Mouse (Mus musculus) lung, adult 2 months (tissue): ENCODE results near the gene Hkdc1. TPM values are rescaled to one million over a fixed set of nuclear protein-coding genes. Genes with fewer than 3 reads are reported as not detected.

Source experiments
- DNase-seq: peaks from one replicate; pipeline ENCODE4 v3.0.0; 2022
- H3K4me1 ChIP-seq: fragments of 200-500 bp; 2 replicates; pipeline ENCODE4 v1.6.1; 2011; ENCODE audit warnings: low read length; ENCODE audit not compliant: control insufficient read depth, insufficient read depth
- H3K4me3 ChIP-seq: fragments of 200-500 bp; replicated peaks from 2 replicates; pipeline ENCODE3; 2011; ENCODE audit warnings: low read depth, mild to moderate bottlenecking, control low read depth, low read length; ENCODE audit errors: extremely low read depth
- CTCF ChIP-seq: fragments of 200-500 bp; IDR thresholded peaks from 2 replicates; pipeline ENCODE4 v1.5.1; 2011; ENCODE audit warnings: mild to moderate bottlenecking, low read length, control low read depth; ENCODE audit not compliant: insufficient read depth
- POLR2A ChIP-seq: fragments of 200-500 bp; IDR thresholded peaks from 2 replicates; pipeline ENCODE4 v1.6.1; 2011; ENCODE audit warnings: low read depth, mild to moderate bottlenecking, control low read depth, low read length, borderline replicate concordance; ENCODE audit errors: extremely low read depth
- WGBS: fragments of 180-500 bp; shearing (Covaris S2); methylation state at CpG from one replicate; pipeline ENCODE4 v1.1.7; 2018; 5-methylcytosine and 5-hydroxymethylcytosine counted together
- polyA plus RNA-seq: library from polyadenylated mRNA; depleted of rRNA; stranded (reverse); fragments of >200 nt; gene quantifications from 2 replicates; pipeline ENCODE4 v1.2.3, GENCODE M21; 2012

The Hkdc1 gene
- polyA plus RNA-seq, 1 experiment: 4.7 TPM

DNA sequence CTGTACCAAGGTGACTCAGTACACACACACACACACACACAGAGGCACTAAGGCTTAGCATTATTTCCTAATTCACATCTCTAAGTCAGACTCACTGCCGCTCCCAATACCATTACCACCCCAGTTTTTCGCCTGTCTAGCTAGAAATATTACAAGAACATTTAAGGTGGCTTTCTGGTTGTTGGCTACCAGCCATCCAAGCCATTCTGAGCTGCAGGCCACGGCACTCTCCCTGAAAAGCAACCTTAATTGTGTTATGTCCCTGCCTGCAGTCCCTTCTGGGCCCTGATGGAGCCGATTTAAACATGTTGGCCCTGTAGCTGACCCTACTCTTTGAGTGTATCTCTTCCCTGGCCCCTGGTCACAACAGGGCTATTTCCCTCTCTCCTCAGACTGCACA is 80.3 kb downstream of the Hkdc1 start:
- TF ChIP-seq POLR2A (no peak), CTCF (no peak)
- no peak for DNase-seq
- 90% methylated on average over 4 of the region's 4 CpGs for WGBS
- H3K4me3 ChIP-seq: no peak overlapping the region
- peaks cover 12% of the 10 kb centered on the region for H3K4me1 ChIP-seq

DNA sequence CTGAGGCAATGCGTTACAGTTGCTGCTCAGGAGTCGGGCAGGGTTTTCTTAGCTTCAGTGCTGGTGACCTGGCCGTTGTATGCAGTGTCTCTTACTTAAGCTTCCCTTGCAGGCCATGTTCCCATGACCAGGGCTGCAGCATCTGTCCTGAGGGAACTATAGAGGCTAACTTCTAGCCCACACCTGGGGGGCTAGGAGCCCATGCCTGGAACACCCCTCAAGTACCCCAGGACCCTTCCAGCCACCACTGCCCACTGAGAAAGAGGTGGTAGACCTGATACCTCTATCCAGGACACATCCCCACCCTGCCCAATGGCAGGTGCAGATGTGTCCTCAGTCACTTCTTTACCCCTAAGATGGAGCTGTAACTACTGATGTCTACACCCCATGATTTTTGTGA is 81.3 kb downstream of the Hkdc1 start:
- no peak for TF ChIP-seq POLR2A
- TF ChIP-seq CTCF: no peak
- H3K4me3 ChIP-seq: peak overlapping the region; percentile 94
- H3K4me1 ChIP-seq: peaks cover 17% of the 10 kb centered on the region
- DNase-seq: no peak
- 10% methylated on average over 3 of the region's 3 CpGs for WGBS

DNA sequence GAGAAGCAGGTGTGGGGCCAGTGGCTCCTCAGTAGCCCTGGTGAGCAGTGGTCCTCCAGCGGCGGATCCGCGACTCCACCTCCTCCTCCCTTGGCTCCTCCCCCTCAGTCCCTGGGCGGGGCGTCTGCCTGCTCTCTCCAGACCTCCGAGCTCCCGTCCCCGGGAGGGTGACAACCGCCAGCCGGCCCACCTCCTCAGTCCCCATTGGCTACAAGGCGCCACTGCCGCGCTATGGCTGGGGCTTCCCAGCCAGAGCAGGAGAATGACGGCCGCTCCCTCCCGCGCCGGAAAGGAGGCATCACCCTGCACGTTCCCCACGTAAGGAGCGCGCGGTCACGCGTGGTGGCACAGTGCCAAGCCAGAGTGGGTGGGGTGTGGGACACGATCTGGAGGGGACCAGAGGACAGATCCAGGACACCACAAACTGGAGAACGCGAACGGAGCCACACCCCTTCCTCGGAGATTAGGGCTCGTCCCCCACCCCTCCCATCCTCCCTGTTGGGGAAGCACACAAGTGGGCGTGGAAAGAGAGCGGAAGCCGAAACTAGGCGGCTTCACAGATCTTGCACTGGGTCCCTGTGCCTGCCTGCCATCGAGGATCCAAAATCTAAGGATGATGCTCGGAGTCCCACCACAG is 82.1 kb downstream of the Hkdc1 start:
- TF ChIP-seq CTCF: no peak
- peak; percentile 70; the same call in 1 of the 2 replicates for TF ChIP-seq POLR2A
- under 1% methylated on average over 36 of the region's 38 CpGs for WGBS
- H3K4me3 ChIP-seq: peak overlapping the region; percentile 94
- H3K4me1 ChIP-seq: peaks cover 17% of the 10 kb centered on the region
- peak; percentile 98 for DNase-seq

DNA sequence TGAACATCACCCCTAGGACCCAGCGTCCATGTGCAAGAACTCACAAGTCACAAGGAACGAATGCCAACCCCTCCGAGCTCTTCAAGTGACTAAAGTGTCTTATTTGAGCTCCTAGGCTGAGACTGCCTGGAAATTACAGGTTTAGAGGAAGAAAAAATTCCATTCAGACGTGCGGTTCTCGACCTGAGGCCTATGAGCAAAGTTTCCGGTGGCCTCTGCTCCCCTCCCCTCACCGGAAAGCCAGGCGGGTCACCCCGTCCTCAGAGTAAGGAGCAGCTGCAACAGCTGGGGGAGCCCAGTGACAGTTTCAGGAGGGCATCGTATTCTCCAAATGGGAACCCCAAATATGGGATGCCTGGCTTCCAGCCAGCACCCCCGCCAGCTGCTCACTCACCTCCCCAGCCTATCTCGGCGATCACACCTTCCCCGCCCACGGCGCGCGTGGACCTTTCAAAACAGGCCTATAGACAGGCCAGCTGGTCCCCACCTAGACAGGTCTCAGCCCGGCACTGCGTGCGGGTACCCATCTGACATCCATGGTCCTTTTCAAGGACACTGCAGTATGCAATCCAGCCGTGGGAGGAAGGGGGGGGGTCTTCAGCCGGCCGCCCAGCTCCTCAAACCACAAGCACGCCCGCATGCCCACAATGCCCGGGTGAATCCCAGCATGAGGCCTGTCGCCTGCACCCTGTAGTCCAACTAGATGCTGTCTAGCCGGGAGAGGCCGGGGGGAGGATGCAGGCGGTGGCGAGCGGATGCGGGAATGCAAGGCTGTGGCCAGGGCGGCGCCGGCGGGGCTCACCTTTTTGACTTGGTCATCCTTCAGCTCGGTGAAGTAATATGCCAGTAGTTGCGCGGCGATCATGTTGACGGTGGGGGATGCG is 82.8 kb downstream of the Hkdc1 start:
- DNase-seq: peak; percentile 38
- under 1% methylated on average over 45 of the region's 45 CpGs for WGBS
- Histone ChIP-seq H3K4me3 (peak overlapping the region; percentile 94), H3K4me1 (peaks cover 17% of the 10 kb centered on the region)
- TF ChIP-seq CTCF: no peak

DNA sequence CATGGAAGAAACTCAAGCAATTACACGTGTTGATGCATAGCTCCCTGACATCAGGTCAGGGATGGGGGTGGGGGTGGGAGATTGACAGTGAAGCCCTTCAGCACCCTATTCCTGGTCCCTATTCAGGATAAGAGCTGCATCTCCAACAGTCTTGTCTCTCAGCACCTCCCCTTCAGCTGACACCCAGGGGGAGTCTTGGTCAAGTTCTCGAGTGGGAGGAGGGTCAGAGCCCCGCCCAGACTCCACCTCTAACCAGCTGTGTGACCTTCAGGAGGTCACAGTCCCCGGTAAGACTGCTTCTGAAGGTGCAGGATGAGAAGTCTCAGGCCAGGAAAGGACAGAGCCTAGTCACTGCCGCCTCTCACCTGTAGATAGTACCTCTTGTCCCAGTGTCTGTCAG is 83.7 kb downstream of the Hkdc1 start:
- Histone ChIP-seq H3K4me1 (peaks cover 17% of the 10 kb centered on the region), H3K4me3 (no peak overlapping the region)
- TF ChIP-seq CTCF: no peak
- TF ChIP-seq POLR2A: no peak
- DNase-seq: no peak
- 33% methylated on average over 5 of the region's 5 CpGs for WGBS

DNA sequence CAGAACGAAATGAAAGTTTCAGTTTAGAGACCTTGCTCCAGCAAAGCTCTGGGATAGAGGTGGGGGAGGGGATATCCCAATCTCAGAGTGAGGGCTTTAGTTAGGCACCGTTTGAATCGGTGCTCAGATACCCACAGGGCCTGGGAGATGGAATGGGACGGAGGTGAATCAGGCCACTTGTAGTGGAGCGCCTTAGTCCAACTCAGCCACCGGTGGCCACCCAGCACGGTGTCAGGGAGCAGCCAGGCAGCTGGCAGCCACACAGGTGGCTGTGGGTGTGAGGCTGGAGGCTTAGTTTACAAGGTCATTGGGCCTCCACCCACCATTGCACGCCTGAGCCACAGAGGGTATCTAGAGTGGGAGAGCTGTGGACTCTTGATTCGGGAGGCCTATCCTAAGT is 84.1 kb downstream of the Hkdc1 start:
- H3K4me3 ChIP-seq: no peak overlapping the region

DNA sequence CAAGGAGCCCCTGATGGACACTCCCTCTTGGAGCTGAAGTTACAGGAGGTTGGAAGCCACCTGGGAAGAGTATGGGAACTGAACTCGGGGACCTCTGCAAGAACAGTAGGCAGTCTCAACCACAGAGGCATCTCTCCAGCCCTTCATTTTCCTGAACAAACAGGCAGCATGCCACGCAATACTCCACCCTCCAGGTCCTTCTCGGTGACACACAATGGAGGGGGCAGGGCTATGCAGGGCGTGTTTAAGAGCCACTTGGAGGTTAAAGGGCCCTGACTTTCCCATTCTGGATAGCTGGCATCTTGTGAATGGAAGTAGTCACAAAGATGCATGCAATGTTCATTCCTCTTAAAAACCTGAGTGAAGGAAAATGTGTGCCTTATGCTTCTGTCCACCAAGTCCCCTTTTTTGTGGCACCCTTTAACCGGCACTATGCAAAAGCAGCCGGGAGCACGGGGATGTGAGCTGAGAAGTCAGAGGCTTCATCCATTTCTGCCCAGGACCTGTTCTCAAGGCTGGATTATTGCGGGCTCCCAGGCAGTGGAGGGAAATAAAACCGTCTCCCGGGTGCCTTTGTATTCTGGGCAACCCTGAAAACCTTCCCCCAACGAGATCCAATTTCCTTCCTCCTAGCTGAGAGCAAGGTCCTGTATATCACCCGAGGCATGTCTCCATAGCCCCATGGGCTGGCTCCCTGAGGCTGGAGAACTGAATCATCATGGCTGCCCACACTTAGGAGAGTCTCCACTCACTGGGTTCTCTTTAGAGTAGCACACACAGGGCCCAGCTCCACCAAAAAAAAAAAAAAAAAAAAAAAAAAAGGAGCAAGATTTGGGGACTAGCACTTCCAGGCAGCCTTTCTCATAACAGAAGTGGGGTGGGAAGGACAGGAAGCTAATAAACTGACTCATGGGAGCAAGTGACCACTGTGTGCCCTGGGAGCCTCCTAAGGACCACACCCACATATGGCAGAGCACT is 85.4 kb downstream of the Hkdc1 start:
- no peak for TF ChIP-seq CTCF
- TF ChIP-seq POLR2A: no peak
- Histone ChIP-seq H3K4me3 (no peak overlapping the region), H3K4me1 (peaks cover 17% of the 10 kb centered on the region)
- 27% methylated on average over 12 of the region's 12 CpGs for WGBS
- peak; percentile 78 for DNase-seq

More for the DNA sequence above, 84.1 kb downstream of the Hkdc1 start:
- H3K4me1 ChIP-seq: peaks cover 17% of the 10 kb centered on the region
- TF ChIP-seq CTCF: no peak
- no peak for TF ChIP-seq POLR2A
- DNase-seq: no peak
- WGBS: 50% methylated on average over 9 of the region's 9 CpGs

DNA sequence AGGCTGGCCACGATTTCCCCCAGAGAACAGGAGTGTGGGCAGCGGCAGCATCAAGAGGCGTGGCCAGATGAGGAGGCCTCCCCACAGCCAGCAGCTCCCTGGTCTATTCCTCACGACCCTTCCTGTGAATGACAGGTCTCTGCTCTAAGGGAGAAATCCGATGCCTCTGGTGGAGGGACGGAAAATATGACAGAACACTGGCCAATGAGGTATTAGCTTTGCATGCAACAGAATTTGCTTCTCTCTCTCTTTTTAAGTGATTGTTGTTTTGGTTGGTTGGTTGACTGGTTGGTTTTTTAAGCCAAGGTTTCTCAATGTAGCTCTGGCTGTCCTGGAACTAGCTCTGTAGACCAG is 86.9 kb downstream of the Hkdc1 start:
- H3K4me3 ChIP-seq: no peak overlapping the region
- WGBS: 44% methylated on average over 6 of the region's 6 CpGs
- TF ChIP-seq POLR2A (no peak), CTCF (no peak)
- H3K4me1 ChIP-seq: peaks cover 15% of the 10 kb centered on the region
- DNase-seq: no peak

DNA sequence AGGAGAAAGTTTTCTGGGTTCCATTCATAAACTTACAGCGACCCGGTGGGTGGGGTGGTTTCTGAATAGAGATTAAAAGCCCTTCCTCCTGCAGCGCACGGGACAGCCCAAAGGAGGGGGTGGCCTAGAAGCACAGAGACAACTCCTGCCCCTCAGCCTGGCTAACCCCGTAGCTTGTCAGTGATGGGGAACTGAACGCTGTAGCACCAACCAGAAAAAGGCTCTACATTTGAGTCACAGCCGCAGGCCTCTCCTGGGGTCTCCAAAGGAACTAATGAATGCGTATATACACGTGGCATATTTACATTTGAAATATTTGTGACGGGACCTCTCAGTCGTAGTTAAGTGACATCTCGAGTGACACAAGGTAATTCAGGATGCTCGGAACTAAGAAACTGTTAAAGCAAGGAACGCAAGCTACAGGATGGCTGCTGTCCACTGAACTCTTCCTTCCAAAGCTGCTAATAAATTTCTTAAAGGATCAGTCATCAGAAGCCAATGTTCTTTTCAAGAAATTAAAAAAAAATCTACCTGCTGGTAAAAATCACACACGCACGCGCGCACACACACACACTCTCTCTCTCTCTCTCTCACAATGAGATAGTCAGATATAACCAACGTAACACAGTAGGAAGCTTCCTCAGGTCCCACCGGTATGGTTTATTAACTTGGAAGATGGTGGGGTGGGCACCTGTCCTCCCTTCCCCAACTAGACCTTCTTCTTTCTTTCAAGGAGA is 87.4 kb downstream of the Hkdc1 start:
- H3K4me3 ChIP-seq: no peak overlapping the region
- WGBS: 73% methylated on average over 20 of the region's 20 CpGs
- TF ChIP-seq POLR2A (no peak), CTCF (no peak)
- DNase-seq: no peak
- H3K4me1 ChIP-seq: peaks cover 15% of the 10 kb centered on the region
